Mouse (Mus musculus) forebrain, postnatal 0 days (tissue): ENCODE measurements around the gene A330070K13Rik. TPM values are rescaled to one million over a fixed set of nuclear protein-coding genes. Genes with fewer than 3 reads are reported as not detected.

Experiments used
- ATAC-seq: fragments of 200-750 bp; cut with Nextera tagmentation; 2 replicates; pipeline ENCODE4 v1.8.0; 2017; ENCODE audit warnings: mild to moderate bottlenecking, moderate library complexity
- DNase-seq: peaks from one replicate; pipeline ENCODE4 v3.0.0-alpha.2; 2015
- H3K27ac ChIP-seq: fragments of 300-500 bp; sonication (generic); 2 replicates; pipeline ENCODE4 v1.5.1; 2014; ENCODE audit warnings: low read depth, mild to moderate bottlenecking, antibody characterized with exemption, low read length, moderate library complexity, mixed read lengths
- H3K27me3 ChIP-seq: fragments of 300-500 bp; sonication (generic); 2 replicates; pipeline ENCODE4 v1.6.1; 2014; ENCODE audit warnings: mild to moderate bottlenecking, low read length, mixed read lengths; ENCODE audit not compliant: insufficient read depth
- H3K36me3 ChIP-seq: fragments of 300-500 bp; sonication (generic); 2 replicates; pipeline ENCODE4 v1.6.1; 2014; ENCODE audit warnings: mild to moderate bottlenecking, moderate library complexity; ENCODE audit not compliant: insufficient read depth
- H3K4me1 ChIP-seq: fragments of 300-500 bp; sonication (generic); 2 replicates; pipeline ENCODE4 v1.6.1; 2014; ENCODE audit warnings: antibody characterized with exemption; ENCODE audit not compliant: insufficient read depth
- H3K4me2 ChIP-seq: fragments of 300-500 bp; sonication (generic); 2 replicates; pipeline ENCODE4 v1.6.1; 2014; ENCODE audit warnings: low read depth, mild to moderate bottlenecking, moderate library complexity
- H3K4me3 ChIP-seq: fragments of 300-500 bp; sonication (generic); 2 replicates; pipeline ENCODE4 v1.5.1; 2014; ENCODE audit warnings: low read depth, low read length, mixed read lengths
- H3K9ac ChIP-seq: fragments of 300-500 bp; sonication (generic); 2 replicates; pipeline ENCODE4 v1.6.1; 2014; ENCODE audit warnings: mild to moderate bottlenecking
- H3K9me3 ChIP-seq: fragments of 300-500 bp; sonication (generic); 2 replicates; pipeline ENCODE4 v1.6.1; 2016; ENCODE audit warnings: low read length
- CTCF ChIP-seq: sonication (generic); IDR thresholded peaks from 2 replicates; pipeline ENCODE4 v1.5.1; 2016; ENCODE audit warnings: antibody characterized with exemption, control low read depth, low read depth
- WGBS: fragments of 180-500 bp; shearing (Covaris S2); extraction: QIAGEN DNeasy Blood & Tissue Kit; methylation state at CpG from one replicate; pipeline ENCODE4 v1.1.7; 2014; 5-methylcytosine and 5-hydroxymethylcytosine counted together
- polyA plus RNA-seq: library from polyadenylated mRNA; unstranded; fragments of >200 nt; fragmentation: Nextera tagmentation; extraction: Ambion mirVana; gene quantifications from 2 replicates; pipeline ENCODE4 v1.2.1, GENCODE M21; 2015
- total RNA-seq: library from RNA; depleted of rRNA; stranded (reverse); fragments of >200 nt; gene quantifications from 2 replicates; pipeline ENCODE4 v1.2.3, GENCODE M21; 2014

A330070K13Rik gene
- total and polyA plus RNA-seq, 2 experiments from 2014 or later, result 0.27 TPM; not detected in 1

DNA sequence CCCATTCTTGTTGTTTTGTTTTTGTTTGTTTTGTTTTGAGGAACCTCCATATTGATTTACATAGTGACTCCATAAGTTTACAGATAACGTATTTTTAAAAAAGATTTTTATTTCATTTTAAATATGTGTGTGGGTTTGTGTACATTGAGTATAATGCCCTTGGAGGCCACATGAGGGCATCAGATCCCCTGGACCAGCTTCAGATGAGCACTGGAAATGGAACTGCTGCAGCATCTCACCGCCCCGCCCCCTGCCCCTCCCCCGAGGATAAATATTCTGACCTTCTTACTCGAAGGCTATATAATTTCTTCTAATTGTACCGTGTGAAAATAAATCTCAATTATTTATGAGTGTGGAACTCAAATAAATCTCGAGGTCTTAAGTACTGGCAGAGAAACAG is 29.2 kb downstream of the A330070K13Rik start:
- H3K4me3 ChIP-seq, result no peak overlapping the region
- H3K4me1 ChIP-seq, result no peaks in the 10 kb centered on the region
- H3K27me3 ChIP-seq, result no peaks in the 10 kb centered on the region
- no peak overlapping the region for H3K9ac ChIP-seq
- 61% methylated on average over 7 of the region's 7 CpGs for WGBS
- no peaks in the 10 kb centered on the region for H3K9me3 ChIP-seq
- no peak for DNase-seq
- no peak overlapping the region for H3K27ac ChIP-seq
- 0 out of 2 replicates have a peak, but pooled peaks have one; percentile 20 for TF ChIP-seq CTCF
- ATAC-seq, result no peak
- H3K36me3 ChIP-seq, result no peaks in the 10 kb centered on the region
- no peak overlapping the region for H3K4me2 ChIP-seq

DNA sequence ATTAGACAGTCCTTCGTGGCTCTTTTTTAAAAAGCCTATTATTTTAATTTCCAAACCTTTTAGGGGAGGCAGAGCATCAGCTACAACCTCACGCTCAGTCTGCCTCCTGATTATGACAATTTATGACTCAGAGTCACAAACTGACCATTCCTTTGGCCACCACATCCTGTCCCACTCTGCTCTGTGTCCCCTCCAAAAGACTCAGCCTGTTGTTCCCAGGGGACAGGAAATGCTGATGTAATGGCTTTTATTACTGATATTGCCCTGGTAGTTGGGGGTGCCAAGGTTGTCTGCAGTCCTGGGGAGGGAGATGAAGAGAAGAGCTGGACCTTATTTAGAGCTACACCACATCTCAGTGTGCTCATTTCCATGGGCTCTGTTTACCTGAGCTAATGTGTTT is 38.6 kb downstream of the A330070K13Rik start:
- DNase-seq, result no peak
- Histone ChIP-seq H3K4me3 (no peak overlapping the region), H3K36me3 (peaks cover 7% of the 10 kb centered on the region; the same call in 1 of the 2 replicates), H3K27me3 (no peaks in the 10 kb centered on the region), H3K9ac (no peak overlapping the region), H3K27ac (no peak overlapping the region), H3K4me1 (no peaks in the 10 kb centered on the region), H3K4me2 (no peak overlapping the region), H3K9me3 (no peaks in the 10 kb centered on the region)
- no peak for ATAC-seq
- TF ChIP-seq CTCF, result no peak
- 84% methylated on average over 2 of the region's 2 CpGs for WGBS

DNA sequence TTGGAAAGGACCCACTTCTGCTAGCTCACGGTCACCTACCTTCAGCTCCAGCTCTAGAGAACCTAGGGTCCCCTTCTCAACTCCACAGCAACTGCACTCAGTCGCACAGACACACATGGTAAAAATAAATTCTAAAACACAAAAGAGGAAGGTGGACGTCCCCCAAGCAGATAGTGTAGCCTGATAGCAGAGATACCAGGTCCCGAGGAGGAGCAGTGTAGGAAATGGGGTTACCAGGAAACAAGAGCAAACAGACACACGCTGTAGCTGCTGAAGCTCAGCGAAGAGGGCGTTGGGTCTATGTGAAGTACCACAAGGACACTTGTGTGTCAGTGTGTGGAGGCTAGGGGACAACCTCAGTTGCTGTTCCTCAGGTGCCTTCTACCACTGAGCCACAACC is 39.4 kb downstream of the A330070K13Rik start:
- Histone ChIP-seq H3K27ac (no peak overlapping the region), H3K9me3 (no peaks in the 10 kb centered on the region), H3K4me2 (no peak overlapping the region), H3K27me3 (no peaks in the 10 kb centered on the region), H3K36me3 (peaks cover 13% of the 10 kb centered on the region), H3K4me1 (no peaks in the 10 kb centered on the region), H3K4me3 (no peak overlapping the region), H3K9ac (no peak overlapping the region)
- 95% methylated on average over 7 of the region's 7 CpGs for WGBS
- ATAC-seq (no peak), DNase-seq (no peak)
- TF ChIP-seq CTCF, result no peak

DNA sequence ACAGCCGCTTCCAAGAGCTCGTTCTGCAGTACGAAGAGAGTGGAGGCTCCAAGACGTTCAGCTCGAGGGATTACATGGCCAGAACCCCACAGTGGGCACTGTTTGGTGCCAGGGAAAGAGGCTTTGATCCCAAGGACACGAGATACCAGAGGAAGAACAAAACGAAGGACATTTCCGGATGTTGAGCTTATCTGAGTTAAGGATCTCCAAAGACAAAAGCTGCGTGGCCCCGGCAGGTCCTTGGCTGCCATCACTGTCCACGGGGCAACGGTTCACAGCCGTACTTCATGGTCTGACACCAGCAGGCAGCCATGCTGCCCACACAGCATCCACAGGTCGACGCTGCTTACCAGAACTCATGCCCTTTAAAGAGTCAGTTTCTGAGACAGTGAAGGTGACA is 43.8 kb downstream of the A330070K13Rik start:
- WGBS, result 92% methylated on average over 15 of the region's 15 CpGs
- Histone ChIP-seq H3K9ac (no peak overlapping the region), H3K4me3 (no peak overlapping the region), H3K36me3 (peaks cover 33% of the 10 kb centered on the region), H3K27ac (no peak overlapping the region), H3K4me2 (no peak overlapping the region), H3K9me3 (no peaks in the 10 kb centered on the region), H3K27me3 (no peaks in the 10 kb centered on the region), H3K4me1 (no peaks in the 10 kb centered on the region)
- TF ChIP-seq CTCF, result no peak
- ATAC-seq (no peak), DNase-seq (no peak)

DNA sequence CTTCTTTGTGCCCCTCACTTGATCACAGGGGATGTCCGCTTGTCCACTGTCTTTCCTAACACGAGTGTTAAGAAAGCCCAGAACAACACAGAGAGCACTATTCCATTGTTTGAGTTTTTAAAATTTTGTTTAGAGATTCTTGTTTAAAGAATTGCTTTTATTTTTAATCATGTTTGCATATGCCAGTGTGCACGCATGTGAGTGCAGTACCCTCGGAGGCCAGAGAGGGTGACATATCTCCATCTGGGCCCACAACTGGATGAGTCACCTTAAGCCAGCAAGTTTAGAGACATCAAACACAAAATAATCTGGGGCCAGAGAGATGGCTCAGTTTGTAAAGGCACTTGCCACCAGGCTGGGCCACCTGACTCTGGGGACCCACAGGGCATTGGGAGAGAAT is 49.0 kb downstream of the A330070K13Rik start:
- DNase-seq (no peak), ATAC-seq (no peak)
- no peaks in the 10 kb centered on the region for H3K9me3 ChIP-seq
- no peak for TF ChIP-seq CTCF
- 98% methylated on average over 4 of the region's 4 CpGs for WGBS
- no peak overlapping the region for H3K4me2 ChIP-seq
- H3K4me3 ChIP-seq, result no peak overlapping the region
- no peaks in the 10 kb centered on the region for H3K4me1 ChIP-seq
- H3K9ac ChIP-seq, result no peak overlapping the region
- peaks cover 28% of the 10 kb centered on the region for H3K36me3 ChIP-seq
- H3K27me3 ChIP-seq, result no peaks in the 10 kb centered on the region
- no peak overlapping the region for H3K27ac ChIP-seq

DNA sequence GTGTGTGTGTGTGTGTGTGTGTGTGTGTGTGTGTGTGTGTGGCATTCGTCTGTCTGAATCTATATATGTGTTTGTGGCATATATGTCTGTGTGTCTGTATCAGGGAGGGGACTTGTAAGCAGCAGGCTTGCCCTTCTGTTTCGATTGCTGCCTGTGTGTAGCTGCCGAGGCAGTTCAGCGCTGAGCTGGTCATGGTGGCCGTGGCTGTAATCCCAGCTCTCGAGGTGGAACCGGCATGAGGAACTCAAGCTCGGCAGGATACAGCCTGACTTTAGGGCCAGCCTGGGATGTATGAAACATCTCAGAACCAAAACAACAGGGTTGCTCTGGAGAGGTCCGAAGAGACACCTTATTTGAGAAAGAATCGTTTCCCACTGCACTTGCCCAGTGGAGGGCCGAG is 50.5 kb downstream of the A330070K13Rik start:
- no peak overlapping the region for H3K27ac ChIP-seq
- no peaks in the 10 kb centered on the region for H3K9me3 ChIP-seq
- no peaks in the 10 kb centered on the region for H3K4me1 ChIP-seq
- ATAC-seq (peak; percentile 12; the same call in 1 of the 2 replicates), DNase-seq (no peak)
- no peak overlapping the region for H3K4me2 ChIP-seq
- H3K9ac ChIP-seq, result no peak overlapping the region
- no peak for TF ChIP-seq CTCF
- no peaks in the 10 kb centered on the region for H3K27me3 ChIP-seq
- H3K4me3 ChIP-seq, result no peak overlapping the region
- 80% methylated on average over 11 of the region's 11 CpGs for WGBS
- peaks cover 24% of the 10 kb centered on the region for H3K36me3 ChIP-seq

DNA sequence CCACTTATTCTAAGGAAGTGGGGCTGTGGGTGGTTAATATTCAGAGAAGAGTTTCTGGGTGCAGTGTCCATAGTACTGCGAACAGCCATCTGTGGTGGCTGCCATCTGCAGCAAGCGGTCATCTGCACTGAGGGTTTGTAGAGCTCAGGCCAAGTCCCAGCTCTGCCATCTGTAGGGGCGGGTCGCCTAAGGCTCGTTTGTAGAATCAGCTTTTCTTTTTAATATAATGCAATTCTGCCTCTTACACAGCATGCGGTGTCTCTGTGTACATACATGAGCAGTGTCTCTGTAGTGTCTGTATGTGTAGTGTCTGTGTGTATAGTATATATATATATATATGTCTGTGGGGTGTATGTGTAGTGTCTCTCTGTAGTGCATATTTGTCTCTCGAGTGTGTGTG is 50.9 kb downstream of the A330070K13Rik start:
- Histone ChIP-seq H3K4me2 (no peak overlapping the region), H3K4me1 (no peaks in the 10 kb centered on the region), H3K27me3 (no peaks in the 10 kb centered on the region), H3K4me3 (no peak overlapping the region), H3K9ac (no peak overlapping the region), H3K36me3 (peaks cover 24% of the 10 kb centered on the region), H3K27ac (no peak overlapping the region), H3K9me3 (no peaks in the 10 kb centered on the region)
- peak; percentile 13 for DNase-seq
- 55% methylated on average over 7 of the region's 7 CpGs for whole genome bisulfite sequencing
- TF ChIP-seq CTCF, result no peak
- ATAC-seq, result peak; percentile 58

DNA sequence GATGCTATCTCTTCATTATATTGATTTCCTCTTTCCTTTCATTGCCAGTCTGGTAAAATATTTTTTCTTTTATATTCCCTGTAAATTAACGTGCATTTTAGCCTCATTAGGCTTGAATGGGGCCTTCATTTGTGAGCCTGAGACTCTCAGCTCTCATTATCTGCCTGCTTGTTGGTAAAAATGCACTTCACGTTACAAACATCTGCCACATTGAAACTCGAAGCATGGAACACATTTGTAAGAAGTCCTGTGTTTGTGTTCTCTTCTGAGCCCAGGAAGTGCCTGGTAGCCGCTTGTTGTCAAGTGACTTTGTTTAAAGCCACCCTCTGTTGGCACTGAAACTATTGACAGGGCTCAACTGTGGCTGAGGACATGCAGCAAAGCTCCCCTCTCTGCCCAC is 53.2 kb downstream of the A330070K13Rik start:
- WGBS, result 22% methylated on average over 4 of the region's 4 CpGs
- Histone ChIP-seq H3K36me3 (peaks cover 11% of the 10 kb centered on the region), H3K9me3 (no peaks in the 10 kb centered on the region), H3K27me3 (no peaks in the 10 kb centered on the region), H3K4me3 (no peak overlapping the region), H3K4me1 (no peaks in the 10 kb centered on the region), H3K27ac (peak overlapping the region; percentile 35; the same call in 1 of the 2 replicates), H3K9ac (no peak overlapping the region), H3K4me2 (no peak overlapping the region)
- no peak for TF ChIP-seq CTCF
- peak; percentile 20; the same call in 1 of the 2 replicates for ATAC-seq
- peak; percentile 24 for DNase-seq
